Mouse (Mus musculus) liver, adult 2 months (tissue): Measurements from ENCODE around the gene Prkag2. TPM values are rescaled to one million over a fixed set of nuclear protein-coding genes. Genes with fewer than 3 reads are reported as not detected.

Source experiments
- DNase-seq: peaks from one replicate; pipeline ENCODE4 v3.0.0-alpha.2; 2011; ENCODE audit warnings: low read depth, low spot score; ENCODE audit errors: extremely low read depth
- H3K27ac ChIP-seq: fragments of 200-500 bp; replicated peaks from 2 replicates; pipeline ENCODE4 v1.5.1; 2012; ENCODE audit warnings: low read depth, mild to moderate bottlenecking, control low read depth, inconsistent platforms, low read length; ENCODE audit not compliant: insufficient read depth
- H3K27me3 ChIP-seq: fragments of 200-500 bp; 2 replicates; pipeline ENCODE4 v1.6.1; 2012; ENCODE audit warnings: mild to moderate bottlenecking, moderate library complexity, low read length, inconsistent platforms; ENCODE audit not compliant: control insufficient read depth, insufficient read depth
- H3K36me3 ChIP-seq: fragments of 200-500 bp; 2 replicates; pipeline ENCODE4 v1.6.1; 2012; ENCODE audit warnings: low read length, inconsistent platforms; ENCODE audit not compliant: control insufficient read depth, insufficient read depth
- H3K4me1 ChIP-seq: fragments of 200-500 bp; 2 replicates; pipeline ENCODE4 v1.6.1; 2011; ENCODE audit warnings: low read length; ENCODE audit not compliant: control insufficient read depth, insufficient read depth
- H3K4me3 ChIP-seq: fragments of 200-500 bp; 2 replicates; pipeline ENCODE4 v1.5.1; 2011; ENCODE audit warnings: low read depth, mild to moderate bottlenecking, control low read depth, low read length, moderate library complexity; ENCODE audit not compliant: insufficient read depth
- H3K79me2 ChIP-seq: fragments of 200-500 bp; 2 replicates; pipeline ENCODE4 v1.6.1; 2012; ENCODE audit warnings: inconsistent platforms, mild to moderate bottlenecking, low read length, moderate library complexity; ENCODE audit not compliant: control insufficient read depth, insufficient read depth
- H3K9ac ChIP-seq: fragments of 200-500 bp; 2 replicates; pipeline ENCODE4 v1.6.1; 2012; ENCODE audit warnings: low read depth, mild to moderate bottlenecking, control low read depth, inconsistent platforms, low read length
- CTCF ChIP-seq: fragments of 200-500 bp; IDR thresholded peaks from 2 replicates; pipeline ENCODE4 v1.5.1; 2011; ENCODE audit warnings: low read depth, low read length, control low read depth
- POLR2A ChIP-seq: fragments of 200-500 bp; IDR thresholded peaks from 2 replicates; pipeline ENCODE4 v1.6.1; 2011; ENCODE audit warnings: low read length, control low read depth; ENCODE audit not compliant: insufficient read depth; ENCODE audit errors: extremely low read depth
- WGBS: fragments of 180-500 bp; shearing (Covaris S2); methylation state at CpG from one replicate; pipeline ENCODE4 v1.1.7; 2018; 5-methylcytosine and 5-hydroxymethylcytosine counted together
- polyA plus RNA-seq: library from polyadenylated mRNA; depleted of rRNA; stranded (reverse); fragments of >200 nt; gene quantifications from 2 replicates; pipeline ENCODE4 v1.2.3, GENCODE M21; 2012; rRNA removed
- total RNA-seq: library from RNA; depleted of rRNA; stranded (reverse); fragments of >200 nt; gene quantifications from 2 replicates; pipeline ENCODE4 v1.2.3, GENCODE M21; 2014; rRNA removed

The Prkag2 gene
- total RNA-seq (19.1 and 21.1 TPM in 2 replicates), polyA plus RNA-seq (12.4 and 14.8 TPM in 2 replicates)

GRCm38 (mm10) chr5:25100516-25101125 is at the start of gene Prkag2:
Gene Prkag2, minus strand, starts transcription at chr5:25100642.
- no peak for TF ChIP-seq CTCF
- 0 out of 2 replicates have a peak, but pooled peaks have one; percentile 22 for TF ChIP-seq POLR2A
- Histone ChIP-seq H3K79me2 (peaks cover 14% of the 10 kb centered on the region), H3K27ac (peak within 1 kb of the TSS; percentile 93), H3K4me3 (peak within 1 kb of the TSS; percentile 85), H3K27me3 (no peaks in the 10 kb centered on the region), H3K36me3 (no peaks in the 10 kb centered on the region), H3K4me1 (peaks cover 27% of the 10 kb centered on the region), H3K9ac (peak within 1 kb of the TSS; percentile 94)
- WGBS: 1% methylated on average over 50 of the region's 50 CpGs
- DNase-seq: peak; percentile 82

DNA sequence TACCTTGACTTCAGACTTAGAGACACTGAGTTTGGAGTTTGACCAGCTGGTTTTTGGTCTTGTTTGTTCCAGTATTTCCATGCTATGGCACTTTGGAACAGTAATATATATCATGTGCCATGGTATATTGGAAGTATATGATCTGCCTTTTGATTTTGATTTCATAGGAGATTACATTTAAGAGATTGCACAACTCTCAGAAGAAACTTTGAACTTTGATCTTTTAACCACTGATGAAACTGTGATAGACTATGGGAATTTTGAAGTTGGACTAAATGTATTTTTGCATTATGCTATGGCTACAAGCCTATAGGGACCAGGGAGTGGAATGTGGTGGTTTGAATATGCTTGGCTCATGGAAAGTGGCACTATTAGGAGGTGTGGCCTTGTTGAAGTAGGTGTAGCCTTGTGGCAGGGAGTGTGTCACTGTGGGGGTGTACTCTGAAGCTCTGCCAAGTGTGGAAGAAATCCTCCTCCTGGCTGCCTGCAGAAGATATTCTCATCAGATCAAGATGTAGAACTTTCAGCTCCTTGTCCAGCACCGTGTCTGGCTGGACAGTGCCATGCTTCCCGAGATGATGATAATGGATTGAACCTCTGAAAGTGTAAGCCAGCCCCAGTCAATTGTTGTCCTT is 49.0 kb upstream of the Prkag2 start:
- TF ChIP-seq POLR2A: no peak
- no peak for TF ChIP-seq CTCF
- peak; percentile 82 for DNase-seq
- H3K4me1 ChIP-seq: peaks cover 12% of the 10 kb centered on the region
- H3K36me3 ChIP-seq: no peaks in the 10 kb centered on the region
- no peak overlapping the region for H3K4me3 ChIP-seq
- no peaks in the 10 kb centered on the region for H3K27me3 ChIP-seq
- H3K79me2 ChIP-seq: no peaks in the 10 kb centered on the region
- H3K27ac ChIP-seq: peak overlapping the region; percentile 62
- WGBS: 53% methylated on average over 2 of the region's 2 CpGs
- H3K9ac ChIP-seq: no peak overlapping the region

DNA sequence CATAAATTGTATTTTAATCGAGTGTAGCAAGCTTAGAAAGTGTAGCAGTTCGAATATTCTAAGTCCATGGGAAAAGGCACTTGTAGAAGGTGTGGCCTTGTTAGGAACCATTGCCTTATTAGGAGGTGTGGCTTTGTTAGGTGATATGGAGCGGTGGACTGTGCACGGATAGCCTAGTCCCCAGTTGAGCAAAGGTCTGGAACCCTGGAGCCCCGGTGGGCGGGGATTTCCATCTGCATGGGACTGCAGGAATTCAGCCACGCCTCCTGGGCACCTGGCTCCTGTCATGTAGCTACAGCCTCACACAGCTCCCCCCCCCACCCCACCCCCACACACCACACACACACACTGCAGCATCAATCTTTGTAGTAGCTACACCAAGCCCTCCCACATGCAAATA is 46.3 kb upstream of the Prkag2 start:
- no peaks in the 10 kb centered on the region for H3K27me3 ChIP-seq
- no peak overlapping the region for H3K4me3 ChIP-seq
- H3K79me2 ChIP-seq: no peaks in the 10 kb centered on the region
- no peak for DNase-seq
- no peak for TF ChIP-seq POLR2A
- no peak for TF ChIP-seq CTCF
- H3K27ac ChIP-seq: no peak overlapping the region
- H3K36me3 ChIP-seq: no peaks in the 10 kb centered on the region
- no peak overlapping the region for H3K9ac ChIP-seq
- peaks cover 6% of the 10 kb centered on the region; the same call in 1 of the 2 replicates for H3K4me1 ChIP-seq
- WGBS: 81% methylated on average over 7 of the region's 7 CpGs

DNA sequence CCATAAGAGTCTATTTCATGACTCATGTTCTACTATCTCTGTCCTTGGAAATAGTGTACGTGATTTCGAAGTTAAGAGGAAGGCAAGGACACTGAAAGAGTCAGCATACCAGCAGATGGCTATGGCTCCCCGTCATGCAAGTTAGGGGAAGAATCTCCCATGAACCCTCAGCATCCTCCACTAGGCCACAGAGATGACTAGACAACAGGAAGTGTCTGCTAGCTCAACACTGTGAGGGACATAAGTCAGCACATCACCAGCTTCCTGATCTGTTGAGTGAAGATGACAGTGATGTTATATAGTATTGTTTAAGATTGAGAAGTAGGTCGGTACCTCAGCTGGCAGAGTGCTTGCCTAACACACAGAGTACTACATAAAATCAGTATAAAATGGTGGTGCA is 27.4 kb upstream of the Prkag2 start:
- Histone ChIP-seq H3K9ac (no peak overlapping the region), H3K27me3 (no peaks in the 10 kb centered on the region), H3K4me3 (no peak overlapping the region), H3K36me3 (no peaks in the 10 kb centered on the region), H3K79me2 (no peaks in the 10 kb centered on the region), H3K4me1 (no peaks in the 10 kb centered on the region), H3K27ac (no peak overlapping the region)
- TF ChIP-seq POLR2A: no peak
- WGBS: 82% methylated on average over 4 of the region's 4 CpGs
- DNase-seq: no peak

GRCm38 (mm10) chr5:25125884-25126560 is 25.6 kb upstream of the Prkag2 start:
- no peak for TF ChIP-seq POLR2A
- TF ChIP-seq CTCF: no peak
- H3K36me3 ChIP-seq: no peaks in the 10 kb centered on the region
- H3K4me1 ChIP-seq: no peaks in the 10 kb centered on the region; the same call in 1 of the 2 replicates
- H3K9ac ChIP-seq: no peak overlapping the region
- DNase-seq: no peak
- 95% methylated on average over 3 of the region's 3 CpGs for WGBS
- H3K27ac ChIP-seq: no peak overlapping the region
- no peaks in the 10 kb centered on the region for H3K27me3 ChIP-seq
- H3K4me3 ChIP-seq: no peak overlapping the region
- no peaks in the 10 kb centered on the region for H3K79me2 ChIP-seq
